Mouse (Mus musculus): ENCODE results near the gene Ripply3.
A peak's percentile ranks its signal among the peaks of the same experiment; 100 is the strongest.

Ripply3 gene

GRCm38 (mm10) chr16:94358091-94358490, 29.9 kb downstream of the Ripply3 start:
- no peak for DNase-seq (ENCODE audit: low spot score)

- no peak for DNase-seq (ENCODE audit: low spot score)
Measured at GRCm38 (mm10) chr16:94360578-94361350, 32.5 kb downstream of the Ripply3 start.

GRCm38 (mm10) chr16:94362174-94362873, 34.1 kb downstream of the Ripply3 start:
- peak; percentile 15 for DNase-seq (ENCODE audit: low spot score)

- no peak for DNase-seq (ENCODE audit: low spot score)
Measured at GRCm38 (mm10) chr16:94363814-94364213, 35.6 kb downstream of the Ripply3 start.

GRCm38 (mm10) chr16:94365435-94365834, 37.2 kb downstream of the Ripply3 start:
- no peak for DNase-seq (ENCODE audit: low spot score)

- DNase-seq (ENCODE audit: low spot score) = no peak
Measured at GRCm38 (mm10) chr16:94369596-94370172, 41.5 kb downstream of the Ripply3 start.

GRCm38 (mm10) chr16:94370173-94370914, 42.1 kb downstream of the Ripply3 start, which contains the start of gene Ttc3:
Ttc3 (plus strand) TSS chr16:94370618.
- DNase-seq (ENCODE audit: low spot score) = peak; percentile 92

- peak; percentile 59 for DNase-seq (ENCODE audit: low spot score)
Measured at GRCm38 (mm10) chr16:94370915-94371300, 42.7 kb downstream of the Ripply3 start.

GRCm38 (mm10) chr16:94371301-94371931, 43.2 kb downstream of the Ripply3 start, which contains the start of gene Pigp:
Pigp (minus strand) TSS chr16:94371842.
- DNase-seq (ENCODE audit: low spot score) = peak; percentile 33

GRCm38 (mm10) chr16:94379386-94379785, 51.2 kb downstream of the Ripply3 start:
- no peak for DNase-seq (ENCODE audit: low spot score)

GRCm38 (mm10) chr16:94383277-94383676, 55.1 kb downstream of the Ripply3 start:
- DNase-seq (ENCODE audit: low spot score) = no peak
